Mouse (Mus musculus): Measurements from ENCODE around the gene Gmeb2. TPM values are rescaled to one million over a fixed set of nuclear protein-coding genes. Genes with fewer than 3 reads are reported as not detected.
A peak's percentile ranks its signal among the peaks of the same experiment; 100 is the strongest.

The Gmeb2 gene
- polyA plus RNA-seq, 1 experiment from 2014 or later = 21.9 TPM

DNA sequence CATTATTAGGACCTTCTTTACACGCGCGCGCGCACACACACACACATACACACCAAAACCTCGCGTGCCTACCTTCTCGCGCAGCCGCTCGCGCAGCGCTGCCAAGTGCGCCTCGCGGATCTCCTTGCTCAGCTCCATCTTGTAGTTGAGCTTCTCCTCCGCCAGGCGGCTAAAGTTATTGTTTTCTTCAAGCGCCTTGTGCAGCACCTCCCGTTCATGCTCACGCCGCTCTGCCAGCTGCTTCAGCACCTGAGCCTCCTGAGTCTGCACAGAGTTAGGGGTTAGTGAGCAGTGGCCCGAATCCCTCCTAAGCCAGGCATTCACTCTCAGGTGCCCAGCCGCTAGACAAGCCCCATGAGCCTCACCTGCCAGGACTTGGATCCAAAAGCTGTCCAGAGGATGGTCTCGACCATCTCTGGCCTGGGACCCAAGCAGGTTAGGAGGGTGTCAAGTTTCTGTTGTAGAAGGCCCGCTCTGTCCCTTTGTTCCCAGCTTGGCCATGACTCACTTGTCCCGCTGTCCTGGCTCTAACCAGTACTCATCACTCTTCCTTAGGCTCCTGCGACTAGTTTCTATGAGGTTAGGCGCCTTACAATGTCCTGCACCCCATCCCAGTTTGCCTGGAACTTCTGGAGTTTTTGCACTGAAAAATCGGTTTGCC is 19.4 kb upstream of the Gmeb2 start:
- no peak overlapping the region; the same call in 1 of the 2 replicates for H3K4me2 ChIP-seq (replicated peaks)
- peak; percentile 50 for ATAC-seq (ENCODE audit: low FRiP score)
- H3K27me3 ChIP-seq = peaks cover 27% of the 10 kb centered on the region
- no peak overlapping the region for H3K4me3 ChIP-seq
- WGBS = 11% methylated on average over 30 of the region's 30 CpGs
- peaks cover 42% of the 10 kb centered on the region for H3K36me3 ChIP-seq
- no peaks in the 10 kb centered on the region for H3K9me3 ChIP-seq (replicated peaks)
- H3K27ac ChIP-seq = no peak overlapping the region
- peaks cover 12% of the 10 kb centered on the region for H3K4me1 ChIP-seq
- H3K9ac ChIP-seq = no peak overlapping the region

DNA sequence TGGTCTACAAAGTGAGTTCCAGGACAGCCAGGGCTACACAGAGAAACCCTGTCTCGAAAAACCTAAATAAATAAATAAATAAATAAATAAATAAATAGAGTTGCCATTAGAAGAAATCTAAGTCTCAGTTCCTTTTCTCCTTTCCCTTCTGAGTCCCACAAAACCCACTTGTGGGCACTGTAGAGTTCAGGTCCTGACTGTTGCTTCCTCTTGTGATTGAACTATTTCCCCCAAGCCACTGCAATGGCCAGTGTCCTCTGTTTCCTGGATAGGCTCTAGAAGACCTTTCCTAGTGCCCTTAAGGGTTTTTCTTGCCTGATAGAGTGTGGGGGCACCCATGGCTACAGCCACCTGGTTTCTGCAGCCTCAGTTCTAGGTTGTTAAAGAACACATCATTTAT is 17.1 kb upstream of the Gmeb2 start:
- H3K36me3 ChIP-seq = peaks cover 59% of the 10 kb centered on the region
- no peak overlapping the region for H3K9ac ChIP-seq
- H3K4me2 ChIP-seq (replicated peaks) = no peak overlapping the region
- WGBS = 94% methylated on average over 1 of the region's 1 CpGs
- no peak overlapping the region for H3K27ac ChIP-seq
- H3K4me3 ChIP-seq = no peak overlapping the region
- H3K9me3 ChIP-seq (replicated peaks) = no peaks in the 10 kb centered on the region
- H3K27me3 ChIP-seq = peaks cover 23% of the 10 kb centered on the region
- H3K4me1 ChIP-seq = peaks cover 8% of the 10 kb centered on the region
- ATAC-seq (ENCODE audit: low FRiP score) = no peak

DNA sequence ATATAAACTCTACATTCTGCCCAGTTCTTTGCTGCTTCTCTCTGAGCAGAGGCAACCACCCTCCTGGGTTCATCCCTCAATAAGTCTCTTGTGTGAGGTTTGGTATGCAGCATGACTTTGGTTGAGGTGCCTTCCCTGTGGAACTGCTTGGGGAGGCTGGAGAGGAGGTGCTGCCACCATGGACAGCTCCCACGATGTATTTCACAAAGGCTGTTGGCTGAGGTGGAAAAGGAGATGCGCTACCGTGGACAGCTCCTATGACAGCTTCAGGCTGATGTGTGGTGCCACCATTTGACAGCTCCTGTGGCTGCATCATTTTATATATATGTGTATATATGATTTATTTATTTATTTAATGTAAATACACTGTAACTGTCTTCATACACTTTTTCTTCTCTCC is 14.2 kb upstream of the Gmeb2 start:
- no peak overlapping the region for H3K4me3 ChIP-seq
- no peak for ATAC-seq (ENCODE audit: low FRiP score)
- peaks cover 2% of the 10 kb centered on the region for H3K4me1 ChIP-seq
- no peak overlapping the region for H3K27ac ChIP-seq
- peaks cover 40% of the 10 kb centered on the region for H3K36me3 ChIP-seq
- no peaks in the 10 kb centered on the region for H3K9me3 ChIP-seq (replicated peaks)
- H3K4me2 ChIP-seq (replicated peaks) = no peak overlapping the region
- H3K9ac ChIP-seq = no peak overlapping the region
- WGBS = 32% methylated on average over 3 of the region's 3 CpGs
- peaks cover 15% of the 10 kb centered on the region for H3K27me3 ChIP-seq

- Histone ChIP-seq H3K4me1 (peaks cover 17% of the 10 kb centered on the region), H3K9me3 (replicated peaks) (no peaks in the 10 kb centered on the region), H3K9ac (no peak overlapping the region), H3K36me3 (0 out of 2 replicates have a peak, but pooled peaks cover 2% of the 10 kb centered on the region), H3K27me3 (no peaks in the 10 kb centered on the region), H3K4me3 (no peak overlapping the region), H3K4me2 (replicated peaks) (no peak overlapping the region), H3K27ac (no peak overlapping the region)
- ATAC-seq (ENCODE audit: low FRiP score) = no peak
- 73% methylated on average over 1 of the region's 1 CpGs for WGBS
Measured at GRCm38 (mm10) chr2:181290937-181291336, 3.1 kb upstream of the Gmeb2 start.

GRCm38 (mm10) chr2:181288691-181289090 is 856 bp upstream of the Gmeb2 start:
- no peaks in the 10 kb centered on the region for H3K27me3 ChIP-seq
- H3K4me3 ChIP-seq = peak overlapping the region; percentile 60
- 85% methylated on average over 3 of the region's 3 CpGs for WGBS
- no peaks in the 10 kb centered on the region for H3K9me3 ChIP-seq (replicated peaks)
- no peak for ATAC-seq (ENCODE audit: low FRiP score)
- peak overlapping the region; percentile 61; the same call in 1 of the 2 replicates for H3K9ac ChIP-seq
- H3K36me3 ChIP-seq = 0 out of 2 replicates have a peak, but pooled peaks cover 7% of the 10 kb centered on the region
- peak overlapping the region; percentile 65 for H3K4me2 ChIP-seq (replicated peaks)
- H3K27ac ChIP-seq = no peak overlapping the region
- peaks cover 17% of the 10 kb centered on the region for H3K4me1 ChIP-seq

DNA sequence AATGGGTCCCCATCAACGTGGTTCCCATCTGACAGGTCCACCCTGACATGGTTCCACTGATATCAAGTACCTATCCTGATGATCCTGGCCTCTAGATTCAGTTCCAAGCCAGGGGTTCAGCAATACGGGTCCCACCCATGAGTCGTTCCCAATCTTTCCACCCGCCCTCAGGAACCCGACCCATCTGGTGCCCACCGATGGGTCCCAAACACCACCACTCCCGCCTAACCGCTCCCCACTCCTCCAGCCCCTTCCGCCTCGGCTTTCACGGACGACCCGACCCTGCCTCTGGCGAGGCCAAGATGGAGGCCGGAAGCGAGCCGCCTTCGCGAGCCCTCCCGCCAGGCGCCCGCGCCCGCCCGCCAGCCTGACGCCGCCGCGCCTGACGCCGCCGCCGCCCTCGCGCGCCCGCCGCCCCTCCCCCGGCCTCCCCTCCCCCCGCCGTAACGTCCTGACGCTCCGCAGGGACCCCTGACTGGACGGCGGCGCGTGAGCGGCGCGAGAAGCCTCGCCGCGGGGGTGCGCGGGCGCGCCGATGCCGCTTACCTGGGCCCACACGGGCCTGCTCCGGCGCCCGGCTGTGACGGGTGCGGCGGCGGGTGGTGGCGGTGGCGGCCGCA is 387 bp downstream of the Gmeb2 start:
- peak overlapping the region; percentile 92 for H3K9ac ChIP-seq
- peaks cover 17% of the 10 kb centered on the region for H3K4me1 ChIP-seq
- WGBS = under 1% methylated on average over 42 of the region's 71 CpGs
- ATAC-seq (ENCODE audit: low FRiP score) = peak; percentile 89
- no peaks in the 10 kb centered on the region for H3K9me3 ChIP-seq (replicated peaks)
- H3K27ac ChIP-seq = peak overlapping the region; percentile 97
- peak overlapping the region; percentile 63 for H3K4me2 ChIP-seq (replicated peaks)
- H3K4me3 ChIP-seq = peak overlapping the region; percentile 60
- H3K36me3 ChIP-seq = peaks cover 13% of the 10 kb centered on the region; the same call in 1 of the 2 replicates
- no peaks in the 10 kb centered on the region for H3K27me3 ChIP-seq

GRCm38 (mm10) chr2:181286629-181287337 is 1.1 kb downstream of the Gmeb2 start:
- Histone ChIP-seq H3K4me1 (peaks cover 17% of the 10 kb centered on the region), H3K27me3 (no peaks in the 10 kb centered on the region), H3K9me3 (replicated peaks) (no peaks in the 10 kb centered on the region), H3K9ac (peak overlapping the region; percentile 92), H3K4me3 (peak overlapping the region; percentile 60), H3K36me3 (peaks cover 13% of the 10 kb centered on the region; the same call in 1 of the 2 replicates), H3K27ac (peak overlapping the region; percentile 97), H3K4me2 (replicated peaks) (peak overlapping the region; percentile 63)
- 59% methylated on average over 6 of the region's 6 CpGs for WGBS
- no peak for ATAC-seq (ENCODE audit: low FRiP score)

DNA sequence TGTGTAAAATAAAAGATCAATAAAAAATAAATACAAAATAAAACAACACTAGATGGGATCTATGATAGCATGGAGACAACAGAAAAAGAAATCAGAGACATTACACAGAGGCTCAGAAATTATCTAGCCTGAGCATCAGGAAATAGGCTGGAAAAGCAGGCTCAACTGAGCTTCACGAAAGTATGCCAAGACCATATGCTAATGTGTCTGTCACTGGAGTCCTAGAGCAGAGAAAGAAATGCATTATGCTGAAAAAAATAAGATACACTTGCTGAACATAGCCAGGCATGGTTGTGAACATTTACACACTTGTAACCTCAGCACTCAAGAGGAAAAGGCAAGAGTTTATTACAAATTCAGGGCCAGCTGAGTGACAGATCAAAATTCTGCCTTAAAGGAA is 7.9 kb downstream of the Gmeb2 start:
- H3K9me3 ChIP-seq (replicated peaks) = no peaks in the 10 kb centered on the region
- WGBS = 85% methylated on average over 1 of the region's 1 CpGs
- no peak overlapping the region for H3K4me2 ChIP-seq (replicated peaks)
- H3K27me3 ChIP-seq = no peaks in the 10 kb centered on the region
- no peak for ATAC-seq (ENCODE audit: low FRiP score)
- no peak overlapping the region for H3K9ac ChIP-seq
- H3K27ac ChIP-seq = no peak overlapping the region
- no peak overlapping the region for H3K4me3 ChIP-seq
- peaks cover 40% of the 10 kb centered on the region for H3K36me3 ChIP-seq
- H3K4me1 ChIP-seq = no peaks in the 10 kb centered on the region

GRCm38 (mm10) chr2:181277866-181278265 is 10.0 kb downstream of the Gmeb2 start:
- Histone ChIP-seq H3K36me3 (peaks cover 44% of the 10 kb centered on the region), H3K4me1 (no peaks in the 10 kb centered on the region)

GRCm38 (mm10) chr2:181276766-181277165 is 11.1 kb downstream of the Gmeb2 start:
- no peaks in the 10 kb centered on the region for H3K9me3 ChIP-seq (replicated peaks)
- ATAC-seq (ENCODE audit: low FRiP score) = no peak
- H3K27me3 ChIP-seq = no peaks in the 10 kb centered on the region
- no peak overlapping the region for H3K27ac ChIP-seq
- H3K4me1 ChIP-seq = no peaks in the 10 kb centered on the region
- no peak overlapping the region for H3K4me2 ChIP-seq (replicated peaks)
- H3K4me3 ChIP-seq = no peak overlapping the region
- peaks cover 47% of the 10 kb centered on the region for H3K36me3 ChIP-seq
- 95% methylated on average over 1 of the region's 1 CpGs for WGBS
- no peak overlapping the region for H3K9ac ChIP-seq

More at GRCm38 (mm10) chr2:181277866-181278265, 10.0 kb downstream of the Gmeb2 start:
- no peaks in the 10 kb centered on the region for H3K27me3 ChIP-seq
- H3K27ac ChIP-seq = no peak overlapping the region
- no peak overlapping the region for H3K4me3 ChIP-seq
- H3K9ac ChIP-seq = no peak overlapping the region
- 84% methylated on average over 3 of the region's 3 CpGs for WGBS
- no peak for ATAC-seq (ENCODE audit: low FRiP score)
- no peak overlapping the region for H3K4me2 ChIP-seq (replicated peaks)
- H3K9me3 ChIP-seq (replicated peaks) = no peaks in the 10 kb centered on the region

DNA sequence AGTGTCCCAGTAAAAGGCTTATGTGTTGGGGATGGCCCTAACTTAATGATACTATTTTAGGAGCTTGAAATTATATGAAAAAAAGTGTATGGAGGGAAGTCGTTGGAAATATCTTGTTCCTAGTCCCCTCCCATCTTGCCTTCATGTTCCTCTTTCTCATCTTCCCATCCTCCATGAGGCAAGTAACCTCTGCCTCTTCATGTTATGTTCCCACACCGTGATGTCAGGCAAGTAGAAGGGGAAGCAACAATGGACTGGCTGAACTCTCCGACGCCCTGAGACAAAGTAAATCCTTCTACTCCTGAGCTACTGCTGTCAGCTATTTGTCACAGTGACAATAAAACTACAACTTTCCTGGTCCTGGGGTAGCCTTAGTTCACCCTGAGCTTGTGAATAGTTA is 13.2 kb downstream of the Gmeb2 start:
- Histone ChIP-seq H3K4me2 (replicated peaks) (no peak overlapping the region), H3K9me3 (replicated peaks) (no peaks in the 10 kb centered on the region), H3K36me3 (peaks cover 64% of the 10 kb centered on the region), H3K27ac (no peak overlapping the region), H3K9ac (no peak overlapping the region), H3K4me1 (no peaks in the 10 kb centered on the region), H3K4me3 (no peak overlapping the region), H3K27me3 (no peaks in the 10 kb centered on the region)
- ATAC-seq (ENCODE audit: low FRiP score) = no peak
- WGBS = 79% methylated on average over 4 of the region's 4 CpGs

DNA sequence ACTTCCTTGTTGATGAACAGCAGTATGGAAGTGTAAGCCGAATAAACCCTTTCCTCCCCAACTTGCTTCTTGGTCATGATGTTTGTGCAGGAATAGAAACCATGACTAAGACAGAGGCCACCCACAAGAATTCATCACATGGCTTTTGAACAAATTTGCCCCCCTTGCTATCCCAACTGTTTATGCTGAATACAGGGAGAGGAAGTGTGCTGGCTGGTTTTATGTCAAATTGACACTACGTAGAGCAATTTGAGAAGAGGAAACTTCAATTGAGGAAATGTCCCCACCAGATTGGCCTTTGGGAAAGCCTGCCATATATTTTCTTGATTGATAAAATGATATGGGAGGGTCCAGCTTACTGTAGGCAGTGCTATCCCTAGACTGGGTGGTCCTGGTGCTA is 14.0 kb downstream of the Gmeb2 start:
- Histone ChIP-seq H3K9ac (no peak overlapping the region), H3K27me3 (no peaks in the 10 kb centered on the region), H3K4me1 (no peaks in the 10 kb centered on the region), H3K27ac (no peak overlapping the region), H3K4me2 (replicated peaks) (no peak overlapping the region), H3K9me3 (replicated peaks) (no peaks in the 10 kb centered on the region), H3K4me3 (no peak overlapping the region), H3K36me3 (peaks cover 67% of the 10 kb centered on the region)
- WGBS = 91% methylated on average over 2 of the region's 2 CpGs
- ATAC-seq (ENCODE audit: low FRiP score) = no peak
